Comparison of ENCODE assay signal across 9 mouse cellular contexts in the genomic region with DNA sequence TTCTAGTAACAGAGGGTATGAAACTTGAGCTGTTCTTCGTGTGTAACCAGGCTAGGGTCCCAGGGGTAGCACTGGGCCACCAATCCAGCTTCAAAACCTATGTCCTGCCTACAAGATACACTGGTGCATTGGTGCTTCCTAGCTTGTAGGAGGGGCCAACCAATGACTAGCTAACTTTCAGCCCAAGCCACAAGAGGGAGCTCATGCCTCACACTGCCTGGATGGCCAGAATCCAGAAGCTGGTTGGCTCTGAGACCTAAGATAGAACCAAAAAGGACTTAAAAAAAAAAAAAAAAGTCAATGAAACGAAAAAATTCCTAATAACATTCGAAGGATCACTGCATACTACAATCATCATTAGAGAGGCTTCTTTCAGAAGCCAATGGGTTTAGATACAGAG. TPM values are rescaled to one million over a fixed set of nuclear protein-coding genes. Genes with fewer than 3 reads are reported as not detected.
DNase-seq lines count a peak whose midpoint lies in the region; ATAC-seq and TF ChIP-seq lines count a peak whose summit lies in the region.
"Had no signal": no experiment of that assay in that cellular context is flagged by ENCODE, and none has a peak within 500 bp of the region (broad histone marks: within the 10 kb centered on the region; RNA-seq: fewer than 3 reads in every experiment).

No protein-coding gene starts in this region.

- H3K9me3 ChIP-seq in hindbrain, embryonic 11.5 days (ENCODE audit: control insufficient read depth, low read length), result no peaks in the 10 kb centered on the region
- no peaks in the 10 kb centered on the region for H3K9me3 ChIP-seq in hindbrain, embryonic 12.5 days (replicated peaks)
- H3K9me3 ChIP-seq in ES-Bruce4 (replicated peaks; ENCODE audit: control insufficient read depth, insufficient read depth, low read length, poor library complexity, severe bottlenecking), result no peaks in the 10 kb centered on the region
- no peaks in the 10 kb centered on the region for H3K9me3 ChIP-seq in stomach, postnatal 0 days (ENCODE audit: control insufficient read depth, low read length)
- H3K9me3 ChIP-seq: embryonic facial prominence, embryonic 13.5 days had no signal

- no peaks in the 10 kb centered on the region for H3K27me3 ChIP-seq in hindbrain, embryonic 11.5 days (ENCODE audit: control insufficient read depth, insufficient read depth, low read length)
- no peaks in the 10 kb centered on the region for H3K27me3 ChIP-seq in hindbrain, embryonic 12.5 days
- H3K27me3 ChIP-seq in ES-Bruce4 (ENCODE audit: control insufficient read depth, insufficient read depth, low read length, poor library complexity, severe bottlenecking), result no peaks in the 10 kb centered on the region
- no peaks in the 10 kb centered on the region for H3K27me3 ChIP-seq in stomach, postnatal 0 days (ENCODE audit: control insufficient read depth, insufficient read depth, low read length)
- H3K27me3 ChIP-seq: embryonic facial prominence, embryonic 13.5 days had no signal

- intact Hi-C loops in left cerebral cortex, adult 2 months (cut with DNase I), result loop anchor here (5.0 kb wide), 1 partner anchor 137 kb away; no protein-coding TSS in a partner anchor

- 28% methylated on average over 3 of the region's 3 CpGs for WGBS in hindbrain, embryonic 11.5 days
- WGBS in hindbrain, embryonic 12.5 days, result 31% methylated on average over 3 of the region's 3 CpGs
- 31% methylated on average over 3 of the region's 3 CpGs for WGBS in stomach, postnatal 0 days

- peak; percentile 27 for DNase-seq in hindbrain, embryonic 11.5 days (ENCODE audit: low spot score)
- DNase-seq in adrenal gland, adult 8-10 months, result peak; percentile 55
- DNase-seq in left cerebral cortex, adult 2 months (ENCODE audit: extremely low spot score in 1 of 2, low spot score in 2 of 2), result peak; percentile 15 to 48
- DNase-seq in stomach, postnatal 0 days (ENCODE audit: low spot score), result peak; percentile 56
- no peak for DNase-seq in lung, postnatal 14 days

- H3K36me3 ChIP-seq in hindbrain, embryonic 11.5 days (ENCODE audit: control insufficient read depth, insufficient read depth, low read length), result no peaks in the 10 kb centered on the region
- H3K36me3 ChIP-seq in hindbrain, embryonic 12.5 days, result no peaks in the 10 kb centered on the region
- H3K36me3 ChIP-seq in ES-Bruce4 (ENCODE audit: control insufficient read depth, insufficient read depth, low read length, poor library complexity, severe bottlenecking), result no peaks in the 10 kb centered on the region
- no peaks in the 10 kb centered on the region for H3K36me3 ChIP-seq in stomach, postnatal 0 days (ENCODE audit: control insufficient read depth, insufficient read depth, low read length)
- H3K36me3 ChIP-seq: embryonic facial prominence, embryonic 13.5 days had no signal

- no peak for TF ChIP-seq EP300 in ES-Bruce4 (IDR thresholded peaks at IDR 0.05; ENCODE audit: insufficient read depth, low read depth, low read length)
- TF ChIP-seq EP300 in stomach, postnatal 0 days (optimal IDR thresholded peaks at IDR 0.05), result no peak

- TF ChIP-seq POLR2A in ES-Bruce4 (IDR thresholded peaks at IDR 0.05; ENCODE audit: insufficient read depth, low read length), result no peak

- no peak overlapping the region for H3K27ac ChIP-seq in hindbrain, embryonic 11.5 days (ENCODE audit: low read depth, low read length)
- H3K27ac ChIP-seq in hindbrain, embryonic 12.5 days, result no peak overlapping the region
- H3K27ac ChIP-seq in ES-Bruce4 (ENCODE audit: insufficient read depth, low read length), result no peak overlapping the region
- H3K27ac ChIP-seq in left cerebral cortex, adult 2 months, result no peak overlapping the region
- no peak overlapping the region for H3K27ac ChIP-seq in stomach, postnatal 0 days (replicated peaks)
- H3K27ac ChIP-seq: embryonic facial prominence, embryonic 13.5 days had no signal

- no peak overlapping the region for H3K9ac ChIP-seq in hindbrain, embryonic 11.5 days (ENCODE audit: low read depth, low read length)
- H3K9ac ChIP-seq in hindbrain, embryonic 12.5 days, result no peak overlapping the region
- H3K9ac ChIP-seq in ES-Bruce4 (ENCODE audit: low read depth, poor library complexity, severe bottlenecking), result no peak overlapping the region
- no peak overlapping the region for H3K9ac ChIP-seq in stomach, postnatal 0 days (ENCODE audit: low read length)
- H3K9ac ChIP-seq: embryonic facial prominence, embryonic 13.5 days had no signal

- H3K4me2 ChIP-seq in hindbrain, embryonic 11.5 days (replicated peaks; ENCODE audit: low read depth, low read length), result no peak overlapping the region
- no peak overlapping the region for H3K4me2 ChIP-seq in hindbrain, embryonic 12.5 days (replicated peaks)
- no peak overlapping the region for H3K4me2 ChIP-seq in stomach, postnatal 0 days (replicated peaks; ENCODE audit: low read depth)
- H3K4me2 ChIP-seq: embryonic facial prominence, embryonic 13.5 days had no signal

- ATAC-seq in hindbrain, embryonic 11.5 days (ENCODE audit: low FRiP score), result no peak
- ATAC-seq in hindbrain, embryonic 12.5 days (ENCODE audit: low FRiP score), result no peak
- peak; percentile 87 for ATAC-seq in frontal cortex, adult (ENCODE audit: low TSS enrichment)
- ATAC-seq in stomach, postnatal 0 days (ENCODE audit: low FRiP score, low TSS enrichment), result no peak

- TF ChIP-seq CTCF in ES-Bruce4 (IDR thresholded peaks at IDR 0.05; ENCODE audit: low read depth, low read length), result peak; percentile 69
- TF ChIP-seq CTCF in left cerebral cortex, adult 2 months (IDR thresholded peaks at IDR 0.05), result peak; percentile 58
- peak; percentile 73 for TF ChIP-seq CTCF in stomach, postnatal 0 days (IDR thresholded peaks at IDR 0.05; ENCODE audit: low read depth)

- H3K4me3 ChIP-seq in hindbrain, embryonic 11.5 days (ENCODE audit: low read depth, low read length), result no peak overlapping the region
- H3K4me3 ChIP-seq in hindbrain, embryonic 12.5 days, result no peak overlapping the region
- no peak overlapping the region for H3K4me3 ChIP-seq in ES-Bruce4 (ENCODE audit: low read depth, low read length)
- H3K4me3 ChIP-seq in left cerebral cortex, adult 2 months, result no peak overlapping the region
- H3K4me3 ChIP-seq in stomach, postnatal 0 days (ENCODE audit: low read depth, low read length), result no peak overlapping the region
- H3K4me3 ChIP-seq: embryonic facial prominence, embryonic 13.5 days had no signal

- H3K4me1 ChIP-seq in hindbrain, embryonic 11.5 days (replicated peaks; ENCODE audit: control insufficient read depth, insufficient read depth, low read length), result no peaks in the 10 kb centered on the region
- no peaks in the 10 kb centered on the region for H3K4me1 ChIP-seq in hindbrain, embryonic 12.5 days
- H3K4me1 ChIP-seq in ES-Bruce4 (ENCODE audit: control insufficient read depth, insufficient read depth, low read length), result no peaks in the 10 kb centered on the region
- H3K4me1 ChIP-seq in stomach, postnatal 0 days (replicated peaks; ENCODE audit: control insufficient read depth, insufficient read depth), result no peaks in the 10 kb centered on the region
- H3K4me1 ChIP-seq: embryonic facial prominence, embryonic 13.5 days had no signal

RNA-seq across cellular contexts. Expression of gene Pdzph1, which starts 31.3 kb away (rescaled TPM):
- polyA plus RNA-seq in hindbrain, embryonic 11.5 days (2014; fragmentation: Nextera tagmentation; extraction: Ambion mirVana), result 10.6 and 10.9 TPM in 2 replicates
- 3.9 and 5.1 TPM in 2 replicates for polyA plus RNA-seq in hindbrain, embryonic 12.5 days (2016; fragmentation: Nextera tagmentation; extraction: Ambion mirVana)
- not detected in 2 replicates for polyA plus RNA-seq in ES-Bruce4 (2011; ENCODE audit: insufficient read depth, insufficient read length, low read depth, missing spikeins)
- total RNA-seq in adrenal gland, adult 8-10 months (2022), result under 1 TPM in 2 of 4 experiments, not detected in 2; 0.16 to 0.68 TPM
- total RNA-seq in left cerebral cortex, adult 2 months (2021), result 1 to 10 TPM; 6.5 to 6.9 TPM
- not detected in 2 replicates for polyA plus RNA-seq in stomach, postnatal 0 days (2015; fragmentation: Nextera tagmentation; extraction: Ambion mirVana)
- polyA plus RNA-seq: embryonic facial prominence, embryonic 13.5 days had no signal

RNA-seq across cellular contexts. Expression of gene Nudt12, which starts 53.3 kb away (rescaled TPM):
- polyA plus RNA-seq in hindbrain, embryonic 11.5 days (2014; fragmentation: Nextera tagmentation; extraction: Ambion mirVana), result 8.0 and 8.8 TPM in 2 replicates
- 5.8 and 6.5 TPM in 2 replicates for polyA plus RNA-seq in hindbrain, embryonic 12.5 days (2016; fragmentation: Nextera tagmentation; extraction: Ambion mirVana)
- polyA plus RNA-seq in ES-Bruce4 (2011; ENCODE audit: insufficient read depth, insufficient read length, low read depth, missing spikeins), result 5.1 and 6.2 TPM in 2 replicates
- total RNA-seq in adrenal gland, adult 8-10 months (2022), result 10 to 100 TPM; 47.6 to 71.1 (median 65.5) TPM
- total RNA-seq in left cerebral cortex, adult 2 months (2021), result 10 to 100 TPM in 1 of 2 experiments, 1 to 10 TPM in 1; 10.0 to 11.8 TPM
- polyA plus RNA-seq in stomach, postnatal 0 days (2015; fragmentation: Nextera tagmentation; extraction: Ambion mirVana), result 3.4 and 4.6 TPM in 2 replicates
